Mouse (Mus musculus) midbrain, embryonic 11.5 days (tissue): Measurements from ENCODE around the gene St7. TPM values are rescaled to one million over a fixed set of nuclear protein-coding genes. Genes with fewer than 3 reads are reported as not detected.

Experiments
- ATAC-seq: fragments of 200-750 bp; cut with Nextera tagmentation; 2 replicates; pipeline ENCODE4 v1.8.0; 2017; ENCODE audit warnings: moderate TSS enrichment, moderate library complexity; ENCODE audit not compliant: low FRiP score
- DNase-seq: peaks from one replicate; pipeline ENCODE4 v3.0.0; 2015; ENCODE audit warnings: low spot score; ENCODE audit errors: missing footprints
- H3K27ac ChIP-seq: fragments of 300-500 bp; sonication (generic); 2 replicates; pipeline ENCODE4 v1.5.1; 2014; ENCODE audit warnings: low read depth, low read length
- H3K27me3 ChIP-seq: fragments of 300-500 bp; sonication (generic); 2 replicates; pipeline ENCODE4 v1.6.1; 2014; ENCODE audit warnings: mild to moderate bottlenecking, low read length, moderate library complexity, mixed read lengths; ENCODE audit not compliant: control insufficient read depth, insufficient read depth
- H3K36me3 ChIP-seq: fragments of 300-500 bp; sonication (generic); 2 replicates; pipeline ENCODE4 v1.6.1; 2014; ENCODE audit warnings: mild to moderate bottlenecking, low read length, moderate library complexity, mixed read lengths; ENCODE audit not compliant: control insufficient read depth, insufficient read depth
- H3K4me1 ChIP-seq: fragments of 300-500 bp; sonication (generic); 2 replicates; pipeline ENCODE4 v1.6.1; 2014; ENCODE audit warnings: low read length; ENCODE audit not compliant: control insufficient read depth, insufficient read depth
- H3K4me2 ChIP-seq: fragments of 300-500 bp; sonication (generic); 2 replicates; pipeline ENCODE4 v1.6.1; 2014; ENCODE audit warnings: mild to moderate bottlenecking, moderate library complexity
- H3K4me3 ChIP-seq: fragments of 300-500 bp; sonication (generic); 2 replicates; pipeline ENCODE4 v1.5.1; 2014; ENCODE audit warnings: low read depth, low read length
- H3K9ac ChIP-seq: fragments of 300-500 bp; sonication (generic); 2 replicates; pipeline ENCODE4 v1.6.1; 2014; ENCODE audit warnings: low read length
- H3K9me3 ChIP-seq: fragments of 300-500 bp; sonication (generic); 2 replicates; pipeline ENCODE4 v1.6.1; 2016; ENCODE audit warnings: low read length; ENCODE audit not compliant: control insufficient read depth
- WGBS: fragments of 180-500 bp; shearing (Covaris S2); extraction: QIAGEN DNeasy Blood & Tissue Kit; methylation state at CpG from one replicate; pipeline ENCODE4 v1.1.7; 2014; 5-methylcytosine and 5-hydroxymethylcytosine counted together
- polyA plus RNA-seq: library from polyadenylated mRNA; unstranded; fragments of >200 nt; fragmentation: Nextera tagmentation; extraction: Ambion mirVana; gene quantifications from 2 replicates; pipeline ENCODE4 v1.2.1, GENCODE M21; 2014

Gene St7
- polyA plus RNA-seq, 1 experiment from 2014 or later, result 36.6 TPM

DNA sequence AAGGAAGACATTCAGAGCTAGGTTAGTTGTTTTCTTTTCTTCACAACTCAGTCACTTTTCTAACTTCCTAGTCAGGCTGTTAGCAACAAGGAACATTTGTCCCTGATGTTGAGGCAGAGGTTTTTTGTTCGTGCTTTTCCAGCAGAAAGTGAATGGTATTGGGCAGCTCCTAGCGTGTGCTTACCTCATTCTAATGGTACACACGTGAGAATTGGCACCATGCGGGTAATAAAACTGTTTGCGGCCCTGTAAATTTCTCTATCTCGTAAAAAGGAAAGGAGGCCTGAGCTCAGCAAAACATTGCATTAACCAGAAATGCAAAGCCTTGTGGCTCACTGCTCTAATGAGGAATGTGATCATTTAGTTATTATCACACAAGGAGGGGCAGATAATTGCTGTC is 143.0 kb downstream of the St7 start:
- 89% methylated on average over 6 of the region's 6 CpGs for WGBS
- DNase-seq (no peak), ATAC-seq (no peak)
- H3K36me3 ChIP-seq, result no peaks in the 10 kb centered on the region
- no peak overlapping the region for H3K4me2 ChIP-seq
- H3K4me3 ChIP-seq, result no peak overlapping the region
- H3K9ac ChIP-seq, result no peak overlapping the region
- no peaks in the 10 kb centered on the region for H3K27me3 ChIP-seq
- H3K27ac ChIP-seq, result no peak overlapping the region
- H3K4me1 ChIP-seq, result no peaks in the 10 kb centered on the region
- H3K9me3 ChIP-seq, result no peaks in the 10 kb centered on the region

DNA sequence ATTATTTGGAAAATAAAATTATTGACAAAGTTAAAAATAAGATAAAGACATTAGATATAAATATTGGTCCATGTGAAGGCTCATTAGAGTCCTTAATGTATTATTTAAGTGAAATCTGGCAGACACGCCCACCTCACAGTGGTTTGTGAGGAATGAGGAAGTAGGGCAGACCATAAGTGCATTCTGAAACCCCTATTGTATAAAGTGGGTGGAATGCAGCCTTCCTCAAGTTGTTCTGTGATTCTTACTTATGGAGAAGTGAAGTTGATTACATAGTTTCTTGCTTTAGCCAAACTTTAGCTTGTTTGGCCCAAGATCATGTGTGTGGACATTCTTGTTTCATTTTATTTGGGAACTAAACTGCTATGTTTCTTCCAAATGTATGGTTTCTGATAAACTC is 144.9 kb downstream of the St7 start:
- Histone ChIP-seq H3K27me3 (no peaks in the 10 kb centered on the region), H3K9ac (no peak overlapping the region), H3K27ac (no peak overlapping the region), H3K9me3 (no peaks in the 10 kb centered on the region), H3K4me1 (no peaks in the 10 kb centered on the region), H3K36me3 (no peaks in the 10 kb centered on the region), H3K4me2 (no peak overlapping the region), H3K4me3 (no peak overlapping the region)
- 87% methylated on average over 1 of the region's 1 CpGs for WGBS
- DNase-seq, result no peak
- ATAC-seq, result no peak

- WGBS, result 80% methylated on average over 29 of the region's 29 CpGs
- no peaks in the 10 kb centered on the region for H3K9me3 ChIP-seq
- no peaks in the 10 kb centered on the region for H3K4me1 ChIP-seq
- ATAC-seq, result no peak
- H3K36me3 ChIP-seq, result no peaks in the 10 kb centered on the region
- no peak overlapping the region for H3K4me3 ChIP-seq
- H3K4me2 ChIP-seq, result no peak overlapping the region
- H3K27me3 ChIP-seq, result no peaks in the 10 kb centered on the region
- DNase-seq, result no peak
- H3K27ac ChIP-seq, result no peak overlapping the region
- no peak overlapping the region for H3K9ac ChIP-seq
Observed at GRCm38 (mm10) chr6:17840431-17840830, 147.7 kb downstream of the St7 start.

- Histone ChIP-seq H3K4me1 (no peaks in the 10 kb centered on the region), H3K36me3 (no peaks in the 10 kb centered on the region), H3K4me3 (no peak overlapping the region), H3K9me3 (no peaks in the 10 kb centered on the region), H3K4me2 (no peak overlapping the region), H3K27me3 (no peaks in the 10 kb centered on the region), H3K9ac (no peak overlapping the region), H3K27ac (no peak overlapping the region)
- 44% methylated on average over 3 of the region's 3 CpGs for WGBS
- DNase-seq (peak; percentile 95), ATAC-seq (no peak)
Observed at GRCm38 (mm10) chr6:17842759-17843158, 150.0 kb downstream of the St7 start.

DNA sequence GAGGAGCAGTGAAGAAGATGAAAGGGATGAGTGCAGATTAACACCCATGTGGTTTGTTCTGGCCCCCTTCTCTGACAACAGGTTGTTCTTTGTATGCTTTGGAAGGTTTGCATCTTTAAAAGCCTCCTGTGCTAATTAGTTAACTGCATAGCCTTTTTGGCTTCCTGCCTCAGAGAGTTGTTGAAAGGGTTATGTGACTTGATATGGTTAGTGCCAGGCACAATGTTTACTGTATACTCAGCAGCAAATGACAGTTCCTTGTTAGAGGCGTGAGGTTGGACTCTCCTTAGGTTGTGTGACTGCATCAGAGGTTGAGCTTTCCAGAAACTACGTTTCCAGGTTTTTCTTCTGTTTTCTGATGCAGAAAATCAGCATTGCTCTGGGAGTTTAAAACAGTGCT is 158.6 kb downstream of the St7 start:
- no peak overlapping the region for H3K9ac ChIP-seq
- DNase-seq, result no peak
- H3K27me3 ChIP-seq, result no peaks in the 10 kb centered on the region
- H3K9me3 ChIP-seq, result no peaks in the 10 kb centered on the region
- no peak for ATAC-seq
- H3K4me3 ChIP-seq, result no peak overlapping the region
- no peak overlapping the region for H3K27ac ChIP-seq
- H3K4me2 ChIP-seq, result no peak overlapping the region
- 0 out of 2 replicates have a peak, but pooled peaks cover 2% of the 10 kb centered on the region for H3K36me3 ChIP-seq
- no peaks in the 10 kb centered on the region for H3K4me1 ChIP-seq
- WGBS, result 73% methylated on average over 2 of the region's 2 CpGs

DNA sequence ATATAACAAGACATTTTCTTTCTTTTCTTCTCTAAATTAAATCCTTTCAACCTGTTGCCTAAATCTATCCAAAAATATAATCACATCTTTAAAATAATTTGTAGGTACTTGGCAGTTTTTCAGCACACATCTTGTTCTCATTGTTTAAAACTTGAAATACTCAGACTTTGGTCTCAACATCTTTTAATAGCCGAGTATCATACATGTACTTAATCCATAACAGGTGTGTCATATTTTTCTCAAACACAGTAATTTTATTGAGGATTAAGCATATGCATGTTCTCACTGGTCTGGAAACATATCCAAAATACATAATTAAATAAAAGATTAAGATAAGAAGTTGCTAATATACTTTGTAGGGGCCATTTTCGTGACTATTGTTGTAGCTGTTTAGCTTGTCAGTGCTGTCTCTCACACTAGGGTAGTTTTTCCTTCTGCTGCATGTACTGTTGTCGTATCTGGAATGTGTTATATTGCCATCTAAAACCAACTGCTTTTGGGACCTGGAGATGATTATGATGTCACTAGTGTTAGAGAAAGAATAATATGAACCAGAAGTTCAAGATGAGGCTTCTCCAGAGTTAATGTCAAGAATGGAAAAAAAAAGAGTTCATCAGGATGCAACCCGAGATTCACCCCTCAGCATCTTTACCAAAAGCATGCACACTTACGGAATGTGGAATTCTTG is 161.0 kb downstream of the St7 start:
- ATAC-seq (no peak), DNase-seq (no peak)
- WGBS, result 79% methylated on average over 5 of the region's 5 CpGs
- Histone ChIP-seq H3K27me3 (no peaks in the 10 kb centered on the region), H3K9ac (no peak overlapping the region), H3K27ac (no peak overlapping the region), H3K9me3 (no peaks in the 10 kb centered on the region), H3K4me1 (no peaks in the 10 kb centered on the region), H3K36me3 (0 out of 2 replicates have a peak, but pooled peaks cover 2% of the 10 kb centered on the region), H3K4me3 (no peak overlapping the region), H3K4me2 (no peak overlapping the region)

DNA sequence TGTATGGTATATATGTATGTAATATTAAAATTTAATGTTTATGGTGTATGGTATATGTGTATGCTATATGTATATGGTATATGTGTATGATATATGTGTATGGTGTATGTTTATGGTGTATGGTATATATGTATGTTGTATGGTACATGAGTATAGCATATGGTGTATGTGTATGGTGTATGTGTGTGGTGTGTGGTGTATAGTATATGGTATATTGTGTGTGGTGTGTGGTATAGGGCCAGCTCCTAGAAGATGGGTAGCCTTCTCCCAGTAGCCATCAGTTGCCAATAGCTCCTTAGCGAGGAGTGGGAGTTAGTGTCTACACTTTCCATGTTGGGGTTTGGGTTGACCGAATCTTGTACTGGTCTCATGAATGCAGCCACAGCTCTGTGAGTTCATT is 162.9 kb downstream of the St7 start:
- no peaks in the 10 kb centered on the region for H3K9me3 ChIP-seq
- H3K27ac ChIP-seq, result no peak overlapping the region
- WGBS, result 98% methylated on average over 2 of the region's 2 CpGs
- no peaks in the 10 kb centered on the region for H3K27me3 ChIP-seq
- H3K4me1 ChIP-seq, result no peaks in the 10 kb centered on the region
- ATAC-seq (no peak), DNase-seq (no peak)
- H3K36me3 ChIP-seq, result 0 out of 2 replicates have a peak, but pooled peaks cover 2% of the 10 kb centered on the region
- H3K4me2 ChIP-seq, result no peak overlapping the region
- no peak overlapping the region for H3K9ac ChIP-seq
- H3K4me3 ChIP-seq, result no peak overlapping the region

- Histone ChIP-seq H3K9ac (no peak overlapping the region), H3K27ac (no peak overlapping the region), H3K4me1 (no peaks in the 10 kb centered on the region), H3K4me2 (no peak overlapping the region), H3K27me3 (no peaks in the 10 kb centered on the region), H3K36me3 (0 out of 2 replicates have a peak, but pooled peaks cover 2% of the 10 kb centered on the region), H3K4me3 (no peak overlapping the region), H3K9me3 (no peaks in the 10 kb centered on the region)
- no peak for ATAC-seq
- 100% methylated on average over 1 of the region's 1 CpGs for WGBS
- DNase-seq, result no peak
Observed at GRCm38 (mm10) chr6:17859564-17859963, 166.8 kb downstream of the St7 start.

GRCm38 (mm10) chr6:17860463-17860862 is 167.7 kb downstream of the St7 start:
- H3K36me3 ChIP-seq, result no peaks in the 10 kb centered on the region
- no peak overlapping the region for H3K4me2 ChIP-seq
- ATAC-seq, result no peak
- DNase-seq, result no peak
- no peaks in the 10 kb centered on the region for H3K9me3 ChIP-seq
- no peaks in the 10 kb centered on the region for H3K4me1 ChIP-seq
- H3K9ac ChIP-seq, result no peak overlapping the region
- no peaks in the 10 kb centered on the region for H3K27me3 ChIP-seq
- H3K27ac ChIP-seq, result no peak overlapping the region
- WGBS, result 91% methylated on average over 1 of the region's 1 CpGs
- H3K4me3 ChIP-seq, result no peak overlapping the region
